Mouse (Mus musculus) adrenal gland, adult 2 months (tissue): ENCODE data around the gene Mme. TPM values are rescaled to one million over a fixed set of nuclear protein-coding genes. Genes with fewer than 3 reads are reported as not detected.

ENCODE experiments used
- DNase-seq: peaks from one replicate; pipeline ENCODE4 v3.0.0; 2021
- long read RNA-seq: library from polyadenylated mRNA; stranded (forward); transcript quantifications from one replicate; pipeline ENCODE4 v2.0.0, GENCODE M21; 2021
- polyA plus RNA-seq: library from polyadenylated mRNA; depleted of rRNA; stranded (reverse); fragments of >200 nt; gene quantifications from 2 replicates; pipeline ENCODE4 v1.2.3, GENCODE M21; 2012; rRNA removed
- total RNA-seq, 2 experiments: library from RNA; stranded (reverse); gene quantifications; 2 replicates each; pipeline ENCODE4 v1.2.3; 2021

The Mme gene
- total RNA-seq (10 to 100 TPM; 26.1 to 43.7 TPM), polyA plus RNA-seq (0.74 and 0.88 TPM in 2 replicates)
- long read RNA-seq, partial matches to known transcripts: 0 of 6 reads
- long read RNA-seq, other reads (novel, unspliced or antisense): 3 of 6 reads

- DNase-seq: no peak
These were observed at the start of gene Mme for GRCm38 (mm10) chr3:63241099-63241587. Gene Mme, plus strand, starts transcription at chr3:63241537.

- no peak for DNase-seq
These were observed 44.8 kb upstream of the Mme start for GRCm38 (mm10) chr3:63196565-63196964.

- no peak for DNase-seq
These were observed 43.3 kb upstream of the Mme start for GRCm38 (mm10) chr3:63198026-63198425.

DNA sequence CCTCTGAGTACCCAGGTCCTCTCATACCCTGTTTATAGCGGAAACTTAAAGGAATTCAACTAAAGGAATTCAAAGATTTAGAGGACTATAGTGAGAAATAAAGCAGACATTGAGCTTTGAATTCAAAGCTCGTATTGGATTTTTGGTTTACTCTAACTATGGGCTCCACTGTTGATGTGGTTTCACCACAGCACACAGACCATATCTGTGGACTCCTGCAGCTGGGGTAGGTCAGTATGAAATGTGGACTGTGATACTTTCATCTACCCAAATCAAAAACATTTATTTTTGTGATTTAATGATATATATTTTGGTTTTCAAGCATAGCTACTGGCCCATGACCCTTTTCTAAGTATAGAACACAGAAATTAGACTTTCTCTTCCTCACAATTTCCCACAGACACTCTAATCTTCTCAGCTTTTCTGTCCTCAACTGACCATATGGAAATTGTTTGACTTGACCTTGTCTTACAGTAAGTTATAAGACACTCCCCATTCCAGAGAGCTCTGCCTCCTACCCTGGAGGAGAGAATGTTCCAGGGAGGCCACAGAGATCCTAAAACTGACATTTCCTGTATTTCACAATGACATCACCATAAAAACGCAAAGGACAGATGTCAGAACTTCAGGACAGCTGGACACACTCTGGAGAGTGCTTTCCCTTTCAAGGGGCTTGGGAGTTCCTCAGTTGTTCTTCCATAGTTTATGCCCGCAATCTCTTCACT, 19.3 kb upstream of the Mme start:
- no peak for DNase-seq

GRCm38 (mm10) chr3:63223676-63224075, 17.7 kb upstream of the Mme start:
- DNase-seq: no peak

GRCm38 (mm10) chr3:63235957-63236356, 5.4 kb upstream of the Mme start:
- no peak for DNase-seq

DNA sequence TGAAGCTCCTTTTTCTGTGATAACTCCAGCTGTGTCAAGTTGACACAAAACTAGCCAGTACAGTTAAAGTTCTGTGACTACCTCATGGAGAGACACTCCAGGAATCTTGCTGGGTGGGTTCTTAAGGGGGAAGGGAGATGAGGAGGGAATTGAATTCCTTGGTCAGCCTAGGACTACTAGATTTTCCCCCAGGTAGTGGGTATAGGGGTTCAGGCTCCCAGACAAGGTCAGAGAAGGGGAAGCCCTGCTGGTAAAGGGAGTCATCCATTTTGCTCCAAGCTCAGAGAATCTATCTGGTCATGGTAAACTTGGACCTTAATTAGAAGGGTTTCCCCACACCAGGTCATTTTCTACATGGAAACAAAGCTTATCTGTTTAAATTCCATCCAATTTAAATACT, 2.4 kb downstream of the Mme start:
- no peak for DNase-seq

DNA sequence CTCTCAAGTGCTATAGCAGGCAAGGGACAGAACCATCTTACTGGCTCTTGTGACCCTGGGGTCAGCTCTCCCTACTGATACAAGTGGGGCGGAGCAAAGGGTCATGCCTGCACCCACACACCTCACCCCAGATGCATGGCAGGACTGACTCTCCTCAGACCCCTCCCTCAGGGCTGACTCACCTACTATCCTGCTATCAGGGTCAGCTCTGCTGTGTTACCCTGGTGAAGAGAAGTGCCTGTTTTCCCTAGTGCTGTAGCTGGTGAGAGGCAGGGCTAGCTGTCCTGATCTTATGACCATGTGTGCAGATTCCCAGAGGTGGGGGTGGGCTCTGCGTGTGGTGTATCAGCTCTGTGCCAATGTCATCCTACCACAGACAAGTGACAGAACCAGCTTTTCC, 30.8 kb downstream of the Mme start:
- no peak for DNase-seq

DNA sequence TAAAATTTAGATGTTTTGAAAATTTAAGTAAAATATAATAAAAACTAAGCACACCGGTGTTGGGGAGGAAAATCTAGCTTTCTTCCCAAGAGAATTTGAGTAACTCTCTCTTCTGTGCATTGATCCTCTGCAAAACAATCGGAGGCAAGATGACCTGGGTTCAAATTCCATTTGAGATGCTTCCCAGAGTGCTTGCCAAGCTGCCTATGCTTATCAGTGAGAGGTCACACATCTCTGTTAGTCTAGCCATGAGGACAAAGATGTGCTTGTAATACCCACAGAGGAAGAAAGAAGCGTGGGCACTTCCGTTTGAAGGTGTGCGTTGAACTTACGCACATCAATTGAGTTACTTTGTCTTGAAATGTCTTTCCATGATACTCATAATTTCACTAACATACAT, 53.0 kb downstream of the Mme start:
- DNase-seq: no peak

DNA sequence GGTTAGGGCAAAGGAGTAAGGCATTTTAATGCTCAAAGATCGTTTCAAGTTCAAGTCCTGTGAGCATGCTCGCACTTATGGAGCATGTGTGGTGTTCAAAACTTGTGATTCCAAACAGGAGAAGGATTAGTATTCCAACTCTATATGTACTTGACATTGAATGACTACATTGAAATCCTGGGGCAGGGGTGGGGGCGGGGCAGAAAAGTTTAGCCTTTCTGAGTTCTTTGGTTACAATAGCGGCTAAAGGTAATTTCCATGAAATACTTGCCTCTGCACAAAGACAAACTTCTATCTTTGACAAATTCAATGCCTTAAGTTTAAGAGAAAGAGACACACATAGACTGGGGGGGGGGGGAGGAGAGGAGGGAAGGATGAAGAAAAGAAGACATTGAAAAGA, 53.5 kb downstream of the Mme start:
- DNase-seq: no peak

- DNase-seq: peak; percentile 49
These were observed 53.9 kb downstream of the Mme start for GRCm38 (mm10) chr3:63295237-63295636.

GRCm38 (mm10) chr3:63295657-63296231, 54.4 kb downstream of the Mme start:
- peak; percentile 76 for DNase-seq

GRCm38 (mm10) chr3:63296411-63296810, 55.1 kb downstream of the Mme start:
- DNase-seq: peak; percentile 13

GRCm38 (mm10) chr3:63297787-63298186, 56.5 kb downstream of the Mme start:
- peak; percentile 79 for DNase-seq

GRCm38 (mm10) chr3:63315211-63315760, 73.9 kb downstream of the Mme start:
- peak; percentile 18 for DNase-seq

- DNase-seq: no peak
These were observed 76.2 kb downstream of the Mme start for GRCm38 (mm10) chr3:63317496-63317895.

- DNase-seq: no peak
These were observed 84.3 kb downstream of the Mme start for GRCm38 (mm10) chr3:63325615-63326014.

DNA sequence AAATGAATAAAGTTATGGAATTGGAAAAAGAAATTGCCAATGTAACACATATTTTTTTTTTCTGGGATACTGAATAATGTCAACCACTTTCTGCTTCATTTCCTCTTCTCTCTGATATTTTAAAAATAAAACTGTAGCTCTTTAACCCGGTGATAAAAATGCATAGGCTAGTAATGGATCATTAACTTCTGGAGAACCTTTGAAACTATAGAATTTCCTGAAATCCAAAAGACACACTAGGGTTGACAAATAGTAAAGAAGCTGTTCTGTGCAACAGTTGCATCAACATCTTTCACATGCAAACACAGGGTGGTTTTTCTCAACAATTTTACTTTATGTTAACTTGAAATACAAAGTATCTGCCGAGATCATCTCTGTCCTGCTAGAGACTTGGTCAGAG, 98.8 kb downstream of the Mme start:
- no peak for DNase-seq

DNA sequence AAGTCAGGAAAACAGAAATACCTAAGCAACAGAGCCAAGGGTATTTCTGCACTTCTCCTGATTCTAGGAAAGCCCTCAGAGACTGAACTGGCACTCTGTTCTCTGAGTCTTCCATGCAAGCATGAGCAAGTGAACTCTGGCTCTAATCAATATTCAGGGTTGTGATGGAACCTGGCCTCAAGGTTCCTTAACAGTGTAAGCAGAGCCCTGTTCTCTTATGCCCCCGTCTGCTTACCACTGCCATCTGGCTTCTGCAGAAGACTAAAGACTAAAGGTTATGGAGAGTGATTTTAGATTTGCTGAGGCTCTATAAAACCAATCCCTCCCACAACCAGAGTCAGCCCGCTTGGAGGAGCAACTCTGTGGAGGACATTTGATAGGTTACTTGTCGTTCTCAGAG, 99.2 kb downstream of the Mme start:
- no peak for DNase-seq

DNA sequence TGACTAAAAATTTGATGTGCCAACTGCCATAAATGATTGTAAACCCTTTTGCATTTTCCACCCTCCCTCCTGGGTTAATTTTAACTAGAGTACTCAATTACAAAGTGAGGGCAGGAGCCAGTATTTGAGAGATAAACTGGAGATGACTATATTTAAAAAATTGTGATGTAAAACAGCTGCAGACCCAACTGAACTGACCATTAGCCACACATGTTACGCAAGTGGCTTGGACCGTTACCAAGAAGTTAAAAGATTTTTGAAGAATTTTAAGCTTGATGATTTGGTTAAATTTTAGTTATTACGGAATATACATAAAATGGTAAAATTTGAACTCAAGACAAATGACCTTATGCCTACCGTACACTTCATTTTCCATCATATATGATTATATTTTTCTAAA, 100.1 kb downstream of the Mme start:
- DNase-seq: no peak

DNA sequence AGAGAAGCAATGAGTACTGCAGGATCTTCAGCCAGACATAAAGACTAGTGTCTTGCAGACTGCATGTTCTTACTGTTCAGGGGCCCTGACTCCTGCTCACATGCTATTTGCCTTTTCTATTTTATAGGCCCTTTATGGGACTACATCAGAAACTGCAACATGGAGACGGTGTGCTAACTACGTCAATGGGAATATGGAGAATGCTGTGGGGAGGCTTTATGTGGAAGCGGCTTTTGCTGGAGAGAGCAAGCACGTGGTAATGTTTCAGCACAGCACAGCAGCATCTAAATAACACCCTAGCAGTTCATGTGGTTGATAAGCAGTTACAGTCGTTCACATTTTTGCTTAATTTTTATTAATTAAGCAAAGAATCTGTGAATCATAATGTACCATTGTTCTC, 103.7 kb downstream of the Mme start:
- DNase-seq: no peak

- no peak for DNase-seq
These were observed 107.6 kb downstream of the Mme start for GRCm38 (mm10) chr3:63348893-63349426.

DNA sequence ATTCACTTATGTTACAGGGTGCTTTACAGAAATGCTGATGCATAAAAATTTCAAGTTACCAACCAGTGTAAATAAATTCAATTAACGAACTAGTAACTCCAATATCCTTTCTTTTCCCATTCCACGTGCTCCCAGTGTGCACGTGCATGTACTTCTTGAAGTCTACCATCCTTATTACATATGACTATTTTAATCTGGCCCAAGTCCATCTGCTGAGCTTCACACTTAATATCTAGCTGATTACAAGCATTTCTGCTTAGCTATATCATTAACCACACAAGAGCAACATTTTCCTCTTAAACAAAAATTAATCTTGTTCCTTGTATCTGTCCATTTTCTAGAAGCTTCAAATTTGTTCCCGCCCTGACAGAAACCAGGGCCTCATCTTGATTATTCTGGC, 108.9 kb downstream of the Mme start:
- DNase-seq: no peak
